Mouse (Mus musculus) heart, adult 2 months (tissue): ENCODE measurements around the gene Gnpat. TPM values are rescaled to one million over a fixed set of nuclear protein-coding genes. Genes with fewer than 3 reads are reported as not detected.

Source experiments
- DNase-seq, 2 experiments: peaks; one replicate each; pipeline ENCODE4 v3.0.0; 2021
- H3K27ac ChIP-seq: fragments of 200-600 bp; 2 replicates; pipeline ENCODE4 v1.8.1; 2022
- H3K27me3 ChIP-seq: fragments of 200-500 bp; 2 replicates; pipeline ENCODE4 v1.6.1; 2012; ENCODE audit warnings: mild to moderate bottlenecking, low read length, inconsistent platforms, mixed read lengths; ENCODE audit not compliant: control insufficient read depth, insufficient read depth
- H3K36me3 ChIP-seq: fragments of 200-500 bp; 2 replicates; pipeline ENCODE4 v1.6.1; 2012; ENCODE audit warnings: low read length, inconsistent platforms; ENCODE audit not compliant: control insufficient read depth, insufficient read depth
- H3K4me1 ChIP-seq: fragments of 200-500 bp; 2 replicates; pipeline ENCODE4 v1.6.1; 2011; ENCODE audit warnings: low read length; ENCODE audit not compliant: control insufficient read depth, insufficient read depth
- H3K4me3 ChIP-seq: fragments of 200-600 bp; 2 replicates; pipeline ENCODE4 v1.8.1; 2022
- H3K79me2 ChIP-seq: fragments of 200-500 bp; replicated peaks from 2 replicates; pipeline ENCODE4 v1.6.1; 2012; ENCODE audit warnings: mild to moderate bottlenecking, inconsistent platforms, low read length, moderate library complexity, mixed read lengths; ENCODE audit not compliant: control insufficient read depth, insufficient read depth
- H3K9ac ChIP-seq: fragments of 200-500 bp; 2 replicates; pipeline ENCODE4 v1.6.1; 2012; ENCODE audit warnings: low read depth, mild to moderate bottlenecking, control low read depth, inconsistent platforms, low read length, mixed read lengths
- CTCF ChIP-seq: fragments of 200-600 bp; IDR thresholded peaks from 2 replicates; pipeline ENCODE4 v1.8.1; 2022; ENCODE audit warnings: antibody characterized with exemption, mild to moderate bottlenecking, moderate library complexity
- EP300 ChIP-seq: fragments of 200-500 bp; IDR thresholded peaks from 2 replicates; pipeline ENCODE4 v1.6.1; 2011; ENCODE audit warnings: low read depth, low read length, control low read depth; ENCODE audit not compliant: insufficient read depth
- POLR2A ChIP-seq: fragments of 200-500 bp; IDR thresholded peaks from 2 replicates; pipeline ENCODE4 v1.6.1; 2011; ENCODE audit warnings: mild to moderate bottlenecking, low read depth, low read length, control low read depth; ENCODE audit not compliant: insufficient read depth
- WGBS: fragments of 180-500 bp; shearing (Covaris S2); methylation state at CpG from one replicate; pipeline ENCODE4 v1.1.7; 2018; 5-methylcytosine and 5-hydroxymethylcytosine counted together
- intact Hi-C: fragments of 180-260 bp; cut with DNase I; formaldehyde crosslinking; loops from one replicate; pipeline ENCODE4 v1.15.1; 2025
- polyA plus RNA-seq: library from polyadenylated mRNA; depleted of rRNA; stranded (reverse); fragments of >200 nt; gene quantifications from 2 replicates; pipeline ENCODE4 v1.2.3, GENCODE M21; 2012
- total RNA-seq, 2 experiments: library from RNA; stranded (reverse); gene quantifications; 2 replicates each; pipeline ENCODE4 v1.2.3; 2021

The Gnpat gene
- total and polyA plus RNA-seq, 3 experiments, result 169 to 199 (median 189) TPM

DNA sequence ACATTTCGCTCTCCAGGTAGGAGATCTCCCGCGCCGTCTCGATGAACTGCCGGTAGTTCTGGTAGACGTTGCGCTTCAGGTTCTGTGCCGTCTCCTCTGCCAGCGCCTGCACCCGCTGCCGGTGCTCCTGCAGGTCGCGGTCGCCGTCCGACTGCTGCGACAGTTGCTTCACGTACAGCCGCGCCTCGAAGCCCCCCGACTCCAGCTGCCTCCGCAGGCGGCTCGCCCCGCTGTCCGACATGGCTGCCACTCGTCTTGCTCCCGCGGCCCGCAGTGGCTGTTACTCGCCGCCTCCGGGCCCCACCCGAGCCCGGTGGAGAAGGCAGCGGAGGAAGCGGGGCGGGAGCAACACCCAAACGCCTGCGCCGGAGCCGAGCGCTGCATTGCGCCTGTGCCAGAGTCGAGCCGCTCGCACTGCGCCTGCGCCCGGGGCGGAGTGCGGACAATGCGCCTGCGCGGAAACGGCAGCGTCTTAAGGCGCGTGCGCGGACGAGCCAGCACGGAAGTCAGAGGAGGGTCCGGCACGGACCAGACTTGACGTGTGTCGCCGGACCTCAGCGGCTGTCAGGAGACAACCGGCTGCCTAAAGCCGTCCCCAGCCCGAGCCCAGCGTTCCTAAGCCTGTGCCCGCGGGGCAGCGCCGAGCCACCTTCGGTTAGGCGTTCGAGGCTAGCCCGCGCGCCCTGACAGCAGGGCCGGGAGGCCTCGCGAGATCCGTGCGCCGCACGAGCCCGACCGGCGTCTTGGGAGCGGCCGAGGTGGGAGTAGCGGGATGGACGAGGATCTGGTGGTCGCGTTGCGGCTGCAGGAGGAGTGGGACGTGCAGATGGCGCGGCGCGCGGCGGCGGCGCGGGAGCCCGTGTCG is 34.8 kb downstream of the Gnpat start, which contains the start of the genes Exoc8 and Sprtn:
TSS of gene Exoc8 (minus strand) at position 320 of the 865 bp plus-strand sequence.
TSS of gene Sprtn (plus strand) at position 501 of the 865 bp plus-strand sequence.
- Histone ChIP-seq H3K79me2 (peaks cover 1% of the 10 kb centered on the region), H3K27ac (peak within 1 kb of the TSS; percentile 95), H3K27me3 (no peaks in the 10 kb centered on the region), H3K4me3 (peak within 1 kb of the TSS; percentile 83), H3K4me1 (peaks cover 15% of the 10 kb centered on the region), H3K36me3 (peaks cover 17% of the 10 kb centered on the region), H3K9ac (peak within 1 kb of the TSS; percentile 95)
- intact Hi-C loops, result loop anchor here (2.0 to 5.0 kb wide), 3 partner anchors 49 to 137 kb away; partner anchors contain the start of gene Tsnax
- DNase-seq, result peak; percentile 98 to 99
- under 1% methylated on average over 113 of the region's 114 CpGs for WGBS
- peak; percentile 88 for TF ChIP-seq POLR2A
- no peak for TF ChIP-seq CTCF

DNA sequence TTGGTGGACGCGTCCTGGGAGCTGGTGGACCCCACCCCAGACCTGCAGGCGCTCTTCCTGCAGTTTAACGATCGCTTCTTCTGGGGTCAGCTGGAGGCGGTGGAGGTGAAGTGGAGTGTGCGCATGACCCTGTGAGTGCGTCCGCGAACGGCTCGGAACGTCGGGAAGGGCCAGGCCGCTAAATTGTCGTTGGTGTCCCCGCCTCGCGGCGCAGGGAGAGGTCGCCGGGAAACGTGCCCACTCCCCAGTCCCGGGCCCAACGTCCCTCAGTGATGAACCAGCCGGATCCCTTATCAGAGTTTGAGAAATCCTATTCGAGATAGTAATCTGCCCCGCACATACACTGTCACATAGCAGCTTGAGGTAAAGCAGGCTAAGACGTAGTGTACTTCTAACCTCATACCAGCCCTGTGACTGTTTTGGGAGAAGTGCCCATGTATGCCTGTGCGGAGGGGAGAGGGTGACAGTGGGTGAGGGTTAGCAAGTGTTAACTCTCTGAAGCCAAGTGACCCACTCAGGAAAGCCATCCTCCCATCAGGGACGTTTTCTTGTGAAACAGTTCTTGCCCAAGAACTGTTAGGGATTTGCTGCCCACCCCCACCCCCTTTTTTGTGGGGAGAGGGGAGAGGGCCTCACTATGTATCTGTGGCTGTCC is 35.5 kb downstream of the Gnpat start:
- 2% methylated on average over 31 of the region's 31 CpGs for WGBS
- peak in 1 of 2 experiments; percentile 31 for DNase-seq

DNA sequence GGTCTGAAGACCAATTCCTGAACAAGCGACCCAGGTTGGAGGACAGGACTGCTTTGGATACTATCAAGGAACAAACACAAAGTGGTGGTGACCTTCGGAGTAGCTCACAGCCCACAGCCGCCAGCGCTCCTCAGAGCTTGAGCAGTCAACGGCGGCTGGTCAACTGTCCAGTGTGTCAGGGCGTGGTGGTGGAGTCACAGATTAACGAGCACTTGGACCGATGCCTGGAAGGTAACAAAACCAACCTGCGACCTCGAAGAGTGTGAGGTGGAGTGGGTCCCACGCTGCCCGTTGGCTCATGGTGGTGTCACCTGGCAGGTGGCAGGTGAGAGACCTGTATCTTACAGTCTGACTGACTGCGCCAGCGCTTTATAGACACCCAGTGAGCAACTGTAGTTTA is 40.4 kb downstream of the Gnpat start:
- 89% methylated on average over 15 of the region's 15 CpGs for WGBS
- H3K27me3 ChIP-seq, result no peaks in the 10 kb centered on the region
- TF ChIP-seq POLR2A (no peak), CTCF (no peak), EP300 (no peak)
- H3K36me3 ChIP-seq, result peaks cover 4% of the 10 kb centered on the region; the same call in 1 of the 2 replicates
- no peak overlapping the region for H3K27ac ChIP-seq
- no peak for DNase-seq
- H3K4me1 ChIP-seq, result peaks cover 8% of the 10 kb centered on the region
- intact Hi-C loops, result no loop called here
- H3K9ac ChIP-seq, result no peak overlapping the region
- H3K79me2 ChIP-seq, result peaks cover under 1% of the 10 kb centered on the region; the same call in 1 of the 2 replicates
- no peak overlapping the region for H3K4me3 ChIP-seq

More for the DNA sequence above, 35.5 kb downstream of the Gnpat start:
- Histone ChIP-seq H3K27me3 (no peaks in the 10 kb centered on the region), H3K79me2 (peaks cover 1% of the 10 kb centered on the region), H3K36me3 (peaks cover 13% of the 10 kb centered on the region), H3K27ac (peak overlapping the region; percentile 95), H3K4me1 (peaks cover 15% of the 10 kb centered on the region), H3K4me3 (peak overlapping the region; percentile 83), H3K9ac (peak overlapping the region; percentile 83)
- TF ChIP-seq POLR2A, result no peak
- TF ChIP-seq EP300, result no peak
- TF ChIP-seq CTCF, result no peak
- intact Hi-C loops, result loop anchor here (5.0 kb wide), 1 partner anchor 114 kb away; the partner anchor contains the start of gene Tsnax

DNA sequence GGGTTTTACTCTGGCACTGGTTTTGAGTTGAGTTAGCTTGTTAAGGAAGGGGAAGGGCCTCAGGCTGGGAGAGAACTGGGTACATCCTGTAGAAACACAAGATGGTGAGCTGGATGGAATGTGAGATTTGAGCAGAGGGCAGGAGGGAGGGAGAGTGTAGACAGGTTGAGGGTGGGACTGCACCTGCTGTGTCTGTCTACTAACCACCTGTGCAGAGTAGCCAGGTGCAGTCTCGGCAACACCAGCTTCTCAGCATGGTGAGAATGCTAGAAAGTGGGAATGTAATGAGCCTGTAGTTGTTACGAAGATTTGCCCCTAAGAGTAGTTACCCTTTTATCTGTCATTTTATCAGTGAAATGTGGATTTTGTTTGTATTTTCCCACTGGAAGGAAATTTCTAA is 42.6 kb downstream of the Gnpat start:
- Histone ChIP-seq H3K9ac (no peak overlapping the region), H3K79me2 (0 out of 2 replicates have a peak, but pooled peaks cover 1% of the 10 kb centered on the region), H3K4me1 (peaks cover 7% of the 10 kb centered on the region; the same call in 1 of the 2 replicates), H3K4me3 (no peak overlapping the region), H3K27ac (no peak overlapping the region), H3K27me3 (no peaks in the 10 kb centered on the region), H3K36me3 (peaks cover 10% of the 10 kb centered on the region)
- intact Hi-C loops, result no loop called here
- whole genome bisulfite sequencing, result 82% methylated on average over 2 of the region's 2 CpGs
- TF ChIP-seq POLR2A (no peak), EP300 (no peak), CTCF (no peak)
- no peak for DNase-seq

DNA sequence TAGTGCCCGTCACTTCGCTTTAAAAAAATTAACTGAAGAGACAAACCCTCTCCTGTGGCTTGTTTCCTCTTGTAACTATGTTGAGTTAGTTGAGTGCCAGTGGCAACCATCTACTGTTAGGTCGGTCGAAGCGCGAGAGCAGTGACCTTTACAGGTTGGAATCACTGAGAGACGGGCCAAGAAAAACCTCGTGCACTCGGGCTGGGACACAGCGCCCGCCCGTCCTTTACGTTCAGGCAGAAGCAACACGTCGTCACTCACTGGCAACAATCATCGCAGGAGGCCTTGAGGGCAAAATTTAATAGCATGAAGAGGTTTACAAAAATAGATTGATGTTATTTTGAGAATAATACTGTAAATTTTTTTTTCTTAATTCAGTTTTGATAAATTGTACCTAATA is 47.1 kb downstream of the Gnpat start:
- Histone ChIP-seq H3K27ac (peak overlapping the region; percentile 67), H3K79me2 (peaks cover 4% of the 10 kb centered on the region), H3K27me3 (no peaks in the 10 kb centered on the region), H3K36me3 (peaks cover 7% of the 10 kb centered on the region), H3K4me1 (peaks cover 14% of the 10 kb centered on the region), H3K4me3 (no peak overlapping the region), H3K9ac (no peak overlapping the region)
- TF ChIP-seq POLR2A, result no peak
- TF ChIP-seq EP300, result peak; percentile 79
- TF ChIP-seq CTCF, result no peak
- peak; percentile 50 to 77 for DNase-seq
- intact Hi-C loops, result loop anchor here (5.0 kb wide), 1 partner anchor 37 kb away; the partner anchor contains the start of gene Egln1
- WGBS, result 49% methylated on average over 16 of the region's 16 CpGs
